Mouse (Mus musculus): ENCODE results near the gene Chmp4b. TPM values are rescaled to one million over a fixed set of nuclear protein-coding genes. Genes with fewer than 3 reads are reported as not detected.

Chmp4b gene
- total and polyA plus RNA-seq, 2 experiments from 2014 or later: 35.9 to 113 TPM

GRCm38 (mm10) chr2:154630531-154630930 lies 21.0 kb upstream of the Chmp4b start:
- no peak for ATAC-seq

GRCm38 (mm10) chr2:154632203-154632780 lies 19.2 kb upstream of the Chmp4b start:
- no peak overlapping the region for H3K4me2 ChIP-seq (ENCODE audit: low read depth, low read length)
- 91% methylated on average over 16 of the region's 16 CpGs for WGBS
- no peak overlapping the region for H3K27ac ChIP-seq
- H3K4me3 ChIP-seq (ENCODE audit: low read length): no peak overlapping the region
- no peak overlapping the region for H3K9ac ChIP-seq (replicated peaks; ENCODE audit: low read length)
- H3K9me3 ChIP-seq (ENCODE audit: low read length): no peaks in the 10 kb centered on the region
- ATAC-seq (no peak), DNase-seq (ENCODE audit: low spot score) (no peak)
- H3K4me1 ChIP-seq (ENCODE audit: insufficient read depth, low read length): no peaks in the 10 kb centered on the region
- peaks cover 26% of the 10 kb centered on the region for H3K36me3 ChIP-seq (ENCODE audit: insufficient read depth, low read length)
- no peaks in the 10 kb centered on the region for H3K27me3 ChIP-seq (ENCODE audit: insufficient read depth, low read length)
- TF ChIP-seq CTCF (IDR thresholded peaks at IDR 0.05; ENCODE audit: low read depth): no peak

More at GRCm38 (mm10) chr2:154630531-154630930, 21.0 kb upstream of the Chmp4b start:
- Histone ChIP-seq H3K9ac (replicated peaks; ENCODE audit: low read length) (no peak overlapping the region), H3K27ac (no peak overlapping the region), H3K4me1 (ENCODE audit: insufficient read depth, low read length) (no peaks in the 10 kb centered on the region), H3K27me3 (ENCODE audit: insufficient read depth, low read length) (no peaks in the 10 kb centered on the region), H3K4me3 (ENCODE audit: low read length) (no peak overlapping the region), H3K36me3 (ENCODE audit: insufficient read depth, low read length) (peaks cover 26% of the 10 kb centered on the region), H3K9me3 (ENCODE audit: low read length) (no peaks in the 10 kb centered on the region), H3K4me2 (ENCODE audit: low read depth, low read length) (no peak overlapping the region)
- no peak for TF ChIP-seq CTCF (IDR thresholded peaks at IDR 0.05; ENCODE audit: low read depth)
- 84% methylated on average over 5 of the region's 5 CpGs for WGBS
- no peak for DNase-seq (ENCODE audit: low spot score)

- no peak for DNase-seq (ENCODE audit: low spot score)
- Histone ChIP-seq H3K4me3 (ENCODE audit: low read length) (no peak overlapping the region), H3K4me2 (ENCODE audit: low read depth, low read length) (no peak overlapping the region), H3K4me1 (ENCODE audit: insufficient read depth, low read length) (no peaks in the 10 kb centered on the region), H3K9ac (replicated peaks; ENCODE audit: low read length) (no peak overlapping the region), H3K36me3 (ENCODE audit: insufficient read depth, low read length) (peaks cover 32% of the 10 kb centered on the region), H3K27ac (no peak overlapping the region), H3K27me3 (ENCODE audit: insufficient read depth, low read length) (no peaks in the 10 kb centered on the region), H3K9me3 (ENCODE audit: low read length) (no peaks in the 10 kb centered on the region)
- 81% methylated on average over 5 of the region's 5 CpGs for whole genome bisulfite sequencing
- TF ChIP-seq CTCF (IDR thresholded peaks at IDR 0.05; ENCODE audit: low read depth): no peak
- no peak for ATAC-seq
Observed at GRCm38 (mm10) chr2:154633039-154633742, 18.3 kb upstream of the Chmp4b start.

GRCm38 (mm10) chr2:154633876-154634644 lies 17.4 kb upstream of the Chmp4b start:
- no peak for TF ChIP-seq CTCF (IDR thresholded peaks at IDR 0.05; ENCODE audit: low read depth)
- 97% methylated on average over 9 of the region's 9 CpGs for WGBS
- Histone ChIP-seq H3K27me3 (ENCODE audit: insufficient read depth, low read length) (no peaks in the 10 kb centered on the region), H3K4me3 (ENCODE audit: low read length) (no peak overlapping the region), H3K27ac (no peak overlapping the region), H3K4me1 (ENCODE audit: insufficient read depth, low read length) (no peaks in the 10 kb centered on the region), H3K4me2 (ENCODE audit: low read depth, low read length) (no peak overlapping the region), H3K36me3 (ENCODE audit: insufficient read depth, low read length) (peaks cover 34% of the 10 kb centered on the region), H3K9ac (replicated peaks; ENCODE audit: low read length) (no peak overlapping the region), H3K9me3 (ENCODE audit: low read length) (no peaks in the 10 kb centered on the region)
- DNase-seq (ENCODE audit: low spot score): no peak
- ATAC-seq: no peak

- Histone ChIP-seq H3K9ac (replicated peaks; ENCODE audit: low read length) (no peak overlapping the region), H3K9me3 (ENCODE audit: low read length) (no peaks in the 10 kb centered on the region), H3K36me3 (ENCODE audit: insufficient read depth, low read length) (peaks cover 33% of the 10 kb centered on the region), H3K4me2 (ENCODE audit: low read depth, low read length) (no peak overlapping the region), H3K4me3 (ENCODE audit: low read length) (no peak overlapping the region), H3K27ac (no peak overlapping the region), H3K4me1 (ENCODE audit: insufficient read depth, low read length) (no peaks in the 10 kb centered on the region), H3K27me3 (ENCODE audit: insufficient read depth, low read length) (no peaks in the 10 kb centered on the region)
- no peak for ATAC-seq
- no peak for DNase-seq (ENCODE audit: low spot score)
- TF ChIP-seq CTCF (IDR thresholded peaks at IDR 0.05; ENCODE audit: low read depth): no peak
- WGBS: 95% methylated on average over 2 of the region's 2 CpGs
Observed at GRCm38 (mm10) chr2:154635826-154636225, 15.7 kb upstream of the Chmp4b start.

GRCm38 (mm10) chr2:154638521-154638920 lies 13.0 kb upstream of the Chmp4b start:
- no peaks in the 10 kb centered on the region for H3K27me3 ChIP-seq (ENCODE audit: insufficient read depth, low read length)
- no peak; the same call in 1 of the 2 replicates for TF ChIP-seq CTCF (IDR thresholded peaks at IDR 0.05; ENCODE audit: low read depth)
- H3K4me2 ChIP-seq (ENCODE audit: low read depth, low read length): no peak overlapping the region
- no peaks in the 10 kb centered on the region for H3K9me3 ChIP-seq (ENCODE audit: low read length)
- whole genome bisulfite sequencing: 96% methylated on average over 3 of the region's 3 CpGs
- no peak for ATAC-seq
- no peak for DNase-seq (ENCODE audit: low spot score)
- no peak overlapping the region for H3K27ac ChIP-seq
- H3K36me3 ChIP-seq (ENCODE audit: insufficient read depth, low read length): peaks cover 37% of the 10 kb centered on the region
- H3K9ac ChIP-seq (replicated peaks; ENCODE audit: low read length): no peak overlapping the region
- H3K4me3 ChIP-seq (ENCODE audit: low read length): no peak overlapping the region
- H3K4me1 ChIP-seq (ENCODE audit: insufficient read depth, low read length): no peaks in the 10 kb centered on the region

Data from hindbrain, postnatal 0 days (tissue).